Mouse (Mus musculus): Measurements from ENCODE around the gene Psmd8.
"Not testable (repeated sequence)": the region's sequence is repeated elsewhere in the genome, so short reads cannot be mapped to it uniquely, and the experiment has no call there.

The Psmd8 gene

DNA sequence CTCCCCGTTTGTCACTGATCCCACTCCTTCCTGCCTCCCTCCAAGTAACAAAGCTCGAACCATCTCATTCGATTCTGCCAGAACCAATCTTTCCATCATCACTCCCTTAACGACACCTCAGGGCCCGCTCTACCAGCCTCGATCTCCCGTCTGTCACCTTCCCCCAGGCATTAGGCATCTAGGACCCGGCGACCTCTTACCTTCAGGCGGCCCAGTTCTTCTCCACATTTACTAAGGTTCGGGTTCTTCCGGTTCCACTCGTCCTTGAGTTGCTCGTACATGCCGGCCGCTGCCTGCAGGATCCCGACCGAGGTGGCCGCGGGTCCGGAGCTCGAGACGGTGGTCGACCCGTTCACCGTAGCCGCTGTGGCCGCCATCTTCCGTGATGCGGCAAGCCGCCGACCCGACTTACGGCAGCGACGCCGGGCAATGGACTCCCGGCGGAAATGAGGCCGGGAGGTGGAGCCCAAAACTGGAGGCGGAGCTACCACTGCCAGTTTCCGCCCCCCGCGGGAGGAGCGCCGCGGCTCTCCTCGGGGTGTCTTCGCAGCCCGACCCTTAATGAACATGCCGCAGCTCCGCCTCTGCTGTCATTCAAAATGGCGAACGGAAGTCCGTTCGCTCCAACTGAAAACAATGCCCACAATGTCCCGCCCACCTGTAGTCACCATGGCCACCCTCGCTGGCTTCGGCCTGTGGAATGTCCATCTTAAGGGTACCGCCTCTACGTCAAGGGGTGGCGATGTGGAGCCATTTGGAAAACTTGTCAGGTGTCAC, at the start of gene Psmd8:
Gene Psmd8, minus strand, starts transcription at position 625 of the 777 bp plus-strand sequence.
- peak; percentile 95 for DNase-seq (ENCODE audit: low spot score)

DNA sequence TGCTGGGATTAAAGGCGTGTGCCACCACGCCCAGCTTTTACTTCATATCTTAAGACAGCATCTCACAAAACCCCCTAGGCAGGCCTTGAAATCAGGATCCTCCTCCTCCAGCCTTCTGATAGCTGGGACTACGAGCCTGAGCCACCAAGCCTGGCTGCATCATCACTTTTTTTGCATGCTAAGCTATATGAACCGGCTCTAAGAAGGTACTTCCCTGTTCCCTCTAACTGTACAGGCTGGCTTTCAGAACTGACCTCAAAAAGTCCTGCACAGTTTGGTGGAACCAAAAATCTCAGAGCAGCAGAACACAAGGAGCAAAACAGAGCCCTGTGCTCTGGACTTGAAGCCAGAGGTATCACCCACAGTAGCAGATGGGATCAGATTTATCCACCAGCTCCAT, 47.7 kb upstream of the Psmd8 start:
- no peak for DNase-seq (ENCODE audit: low spot score)

DNA sequence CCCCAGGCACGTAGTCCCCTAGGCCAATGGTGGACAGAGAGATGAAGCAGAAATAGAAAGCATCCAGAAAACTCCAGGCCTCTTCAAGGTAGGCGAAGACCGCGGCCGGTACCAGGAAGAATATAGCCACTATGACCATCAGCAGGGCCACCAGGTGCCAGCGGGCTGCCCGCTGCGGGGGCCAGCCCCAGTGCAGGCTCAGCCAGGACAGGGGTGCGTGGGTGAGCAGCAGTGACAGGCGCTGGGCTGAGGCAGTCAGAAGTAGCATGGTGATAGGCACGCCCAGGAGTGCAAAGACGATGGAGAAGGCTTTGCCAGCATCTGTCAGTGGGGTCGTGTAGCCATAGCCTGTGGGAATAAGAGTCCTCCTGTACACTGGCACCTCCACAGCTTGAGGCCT, 45.0 kb upstream of the Psmd8 start:
- DNase-seq (ENCODE audit: low spot score) = no peak

DNA sequence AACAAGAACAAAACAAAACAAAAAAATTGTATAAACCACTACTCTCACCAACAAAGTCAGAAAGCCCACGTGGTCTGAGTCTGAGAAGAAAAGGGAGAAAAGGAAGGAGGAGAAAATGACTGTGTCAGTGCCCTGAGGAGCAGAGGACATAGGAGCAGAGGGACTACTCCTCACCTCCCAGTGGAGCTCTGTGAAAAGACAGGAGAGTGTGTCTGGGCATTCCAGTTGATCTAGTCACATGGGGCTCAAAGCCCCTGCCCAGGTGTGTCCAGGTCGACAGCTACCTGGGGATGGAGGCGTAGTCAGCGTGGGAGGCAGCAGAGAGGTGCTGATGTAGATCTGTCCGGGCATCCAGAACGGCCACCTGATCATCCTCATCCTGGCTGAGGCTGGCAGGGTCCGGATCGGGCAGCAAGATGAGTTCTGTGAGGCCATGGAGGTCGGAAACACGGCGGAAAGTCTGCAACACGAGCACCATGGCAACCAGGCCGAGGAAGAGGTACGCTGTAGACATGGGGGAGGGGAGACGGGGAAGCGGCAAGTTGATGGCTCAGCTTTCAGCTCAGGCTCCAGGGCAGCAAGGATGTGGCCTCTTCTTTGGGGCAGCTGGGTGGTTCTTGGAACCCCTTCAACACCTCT, 44.4 kb upstream of the Psmd8 start:
- DNase-seq (ENCODE audit: low spot score) = no peak

DNA sequence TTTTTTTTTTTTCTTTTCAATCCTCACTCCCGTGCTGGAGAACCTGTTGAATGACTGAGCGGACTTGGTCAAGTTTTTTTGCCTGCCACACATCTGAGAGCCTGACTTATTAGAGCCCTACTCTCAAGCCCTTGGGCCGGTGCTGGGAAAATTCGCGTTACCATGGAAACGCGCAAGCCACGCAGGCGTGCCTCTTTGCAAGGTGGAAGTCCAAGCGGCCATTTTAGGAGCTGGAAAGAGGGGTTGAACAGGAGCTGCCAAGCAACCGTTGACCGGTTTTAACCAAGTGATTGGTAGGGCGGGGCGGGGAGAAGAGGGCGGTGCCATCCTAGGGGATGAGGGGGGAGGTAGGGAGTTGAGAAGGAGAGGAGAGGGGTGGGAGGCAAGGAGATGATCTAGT, 34.3 kb upstream of the Psmd8 start:
- DNase-seq (ENCODE audit: low spot score) = no peak

DNA sequence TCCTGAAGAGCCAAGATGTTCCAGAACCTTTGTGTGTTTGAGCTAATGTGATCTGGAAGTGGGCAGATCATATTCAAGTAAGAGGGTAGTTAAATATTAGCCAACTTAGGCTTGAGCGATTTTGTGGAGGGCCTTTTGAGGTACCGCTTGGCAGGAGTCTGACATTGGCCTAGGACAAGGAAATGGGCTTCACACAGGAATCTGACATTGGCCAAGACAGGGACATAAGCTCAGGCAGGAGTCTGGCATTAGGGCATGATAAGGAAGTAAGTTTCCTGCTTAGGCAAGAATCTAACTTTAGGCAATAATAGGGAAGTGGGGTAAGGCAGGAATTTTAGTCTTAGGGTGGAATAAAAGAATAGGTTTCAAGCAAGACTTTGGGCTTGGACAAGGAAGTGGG, 33.7 kb upstream of the Psmd8 start:
- DNase-seq (ENCODE audit: low spot score) = no peak

DNA sequence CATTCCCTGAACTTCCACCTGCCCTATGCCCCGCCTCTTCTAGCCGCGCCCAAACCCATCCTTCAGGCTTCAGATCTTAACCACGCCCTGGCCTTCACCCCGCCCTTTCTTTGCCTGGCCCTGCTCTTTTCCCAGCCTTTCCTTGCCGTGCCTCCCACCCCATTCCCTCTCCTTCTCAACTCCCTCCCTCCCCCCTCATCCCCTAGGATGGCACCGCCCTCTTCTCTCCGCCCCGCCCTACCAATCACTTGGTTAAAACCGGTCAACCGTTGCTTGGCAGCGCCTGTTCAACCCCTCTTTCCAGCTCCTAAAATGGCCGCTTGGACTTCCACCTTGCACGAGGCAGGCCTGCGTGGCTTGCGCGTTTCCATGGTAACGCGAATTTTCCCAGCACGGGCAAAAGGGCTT, 33.2 kb upstream of the Psmd8 start, which contains the start of gene Catsperg1:
Gene Catsperg1, minus strand, starts transcription at position 361 of the 408 bp plus-strand sequence.
- DNase-seq (ENCODE audit: low spot score) = no peak

DNA sequence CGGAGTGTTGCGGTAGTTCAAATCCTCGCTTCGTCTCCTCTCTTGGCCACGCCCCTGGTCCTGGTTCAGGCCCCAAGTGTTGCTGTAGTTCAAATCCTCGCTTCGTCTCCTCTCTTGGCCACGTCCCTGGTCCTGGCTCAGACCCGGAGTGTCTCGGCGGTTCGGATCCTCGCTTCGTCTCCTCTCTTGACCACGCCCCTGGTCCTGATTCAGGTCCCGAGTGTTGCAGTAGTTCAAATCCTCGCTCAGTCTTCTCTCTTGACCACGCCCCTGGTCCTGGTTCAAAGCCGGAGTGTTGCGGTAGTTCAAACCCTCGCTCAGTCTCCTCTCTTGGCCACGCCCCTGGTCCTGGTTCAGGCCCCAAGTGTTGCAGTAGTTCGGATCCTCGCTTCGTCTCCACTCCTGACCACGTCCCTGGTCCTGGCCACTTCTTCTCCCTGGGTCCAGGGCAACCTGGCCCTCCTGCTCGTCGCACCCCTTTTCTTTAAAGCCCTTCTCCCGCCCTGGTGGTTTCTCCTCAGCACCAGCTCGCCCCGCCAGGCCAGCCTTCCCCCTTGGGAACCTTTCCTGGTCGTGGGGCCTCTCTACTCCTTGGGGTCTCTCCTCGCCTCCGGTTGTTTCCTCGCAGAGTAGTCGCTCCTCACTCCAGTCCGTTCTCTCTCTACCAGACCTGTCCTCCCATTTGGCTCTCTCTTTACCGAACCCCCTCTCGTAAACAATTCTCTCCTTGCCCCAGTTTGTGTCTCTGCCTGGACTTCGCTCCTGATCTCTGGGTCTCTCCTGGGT, 32.5 kb upstream of the Psmd8 start:
- not testable (repeated sequence) for DNase-seq (ENCODE audit: low spot score)

DNA sequence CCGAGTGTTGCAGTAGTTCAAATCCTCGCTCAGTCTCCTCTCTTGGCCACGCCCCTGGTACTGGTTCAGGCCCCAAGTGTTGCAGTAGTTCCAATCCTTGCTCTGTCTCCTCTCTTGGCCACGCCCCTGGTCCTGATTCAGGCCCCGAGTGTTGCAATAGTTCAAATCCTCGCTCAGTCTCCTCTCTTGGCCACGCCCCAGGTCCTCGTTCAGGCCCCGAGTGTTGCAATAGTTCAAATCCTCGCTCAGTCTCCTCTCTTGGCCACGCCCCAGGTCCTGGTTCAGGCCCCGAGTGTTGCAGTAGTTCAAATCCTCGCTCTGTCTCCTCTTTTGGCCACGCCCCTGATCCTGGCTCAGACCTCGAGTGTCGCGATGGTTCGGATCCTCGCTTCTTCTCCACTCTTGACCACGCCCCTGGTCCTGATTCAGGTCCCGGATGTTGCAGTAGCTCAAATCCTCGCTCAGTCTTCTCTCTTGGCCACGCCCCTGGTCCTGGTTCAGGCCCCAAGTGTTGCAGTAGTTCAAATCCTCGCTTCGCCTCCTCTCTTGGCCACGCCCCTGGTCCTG, 31.8 kb upstream of the Psmd8 start:
- DNase-seq (ENCODE audit: low spot score) = no peak

DNA sequence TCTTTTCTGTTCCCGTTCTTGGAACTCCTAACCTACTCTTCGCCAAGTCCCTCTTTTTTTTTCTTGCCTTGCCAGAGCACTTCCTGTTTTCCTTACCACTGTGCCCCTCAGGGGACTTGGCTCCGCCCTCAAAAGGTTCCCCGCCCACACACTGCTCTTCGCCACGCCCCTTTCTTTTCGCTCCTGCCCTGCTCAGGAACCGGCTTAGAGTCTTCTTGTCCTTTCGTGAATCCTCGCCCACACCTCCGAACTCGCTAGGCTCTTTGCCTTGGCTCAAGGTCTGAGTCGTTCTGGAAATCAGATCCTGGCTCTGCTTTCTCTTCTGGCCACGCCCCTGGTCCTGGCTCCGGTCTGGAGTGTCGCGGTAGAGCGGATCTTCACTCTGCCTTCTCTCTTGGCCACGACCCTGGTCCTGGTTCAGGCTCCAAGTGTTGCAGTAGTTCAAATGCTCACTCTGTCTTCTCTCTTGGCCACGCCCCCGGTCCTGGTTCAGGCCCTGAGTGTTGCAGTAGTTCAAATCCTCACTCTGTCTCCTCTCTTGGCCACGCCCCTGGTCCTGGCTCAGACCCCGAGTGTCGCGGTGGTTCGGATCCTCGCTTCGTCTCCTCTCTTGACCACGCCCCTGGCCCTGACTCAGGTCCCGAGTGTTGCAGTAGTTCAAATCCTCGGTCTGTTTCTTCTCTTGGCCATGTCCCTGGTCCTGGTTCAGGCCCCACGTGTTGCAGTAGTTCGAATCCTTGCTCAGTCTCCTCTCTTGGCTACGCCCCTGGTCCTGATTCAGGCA, 31.1 kb upstream of the Psmd8 start:
- DNase-seq (ENCODE audit: low spot score) = peak; percentile 78

DNA sequence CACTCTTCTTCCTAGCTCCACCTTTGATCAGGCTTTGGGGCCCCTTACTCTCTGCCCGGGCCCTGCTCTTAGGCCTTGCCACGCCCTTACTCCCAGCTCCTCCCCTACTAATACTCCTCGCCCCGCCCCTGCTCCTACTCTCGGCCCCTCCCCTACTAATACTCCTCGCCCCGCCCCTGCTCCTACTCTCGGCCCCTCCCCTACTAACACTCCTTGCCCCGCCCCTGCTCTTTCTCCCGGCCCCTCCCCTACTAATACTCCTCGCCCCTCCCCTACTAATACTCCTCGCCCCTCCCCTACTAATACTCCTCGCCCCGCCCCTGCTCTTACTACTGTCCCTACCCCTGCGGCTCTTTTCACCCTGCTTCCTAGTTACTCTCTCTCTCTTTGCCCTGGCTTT, 30.5 kb upstream of the Psmd8 start:
- not testable (repeated sequence) for DNase-seq (ENCODE audit: low spot score)

DNA sequence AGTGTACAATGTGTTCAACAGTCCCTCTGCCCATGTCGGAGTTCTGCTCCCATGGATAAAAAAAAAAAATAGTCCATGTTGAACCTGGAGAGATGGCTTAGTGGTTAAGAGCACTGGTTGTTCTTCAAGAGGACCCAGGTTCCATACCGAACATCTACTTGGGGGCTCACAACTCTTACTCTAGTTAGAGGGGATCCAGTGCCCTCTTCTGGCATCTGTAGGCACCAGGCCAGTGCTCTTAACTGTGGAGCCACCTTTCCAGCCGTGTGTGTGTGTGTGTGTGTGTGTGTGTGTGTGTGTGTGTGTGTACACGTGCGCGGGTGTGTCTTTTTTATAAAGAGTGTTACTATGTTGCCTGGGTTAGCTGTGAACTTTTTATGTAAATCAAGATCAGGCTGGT, 22.1 kb upstream of the Psmd8 start:
- DNase-seq (ENCODE audit: low spot score) = no peak

DNA sequence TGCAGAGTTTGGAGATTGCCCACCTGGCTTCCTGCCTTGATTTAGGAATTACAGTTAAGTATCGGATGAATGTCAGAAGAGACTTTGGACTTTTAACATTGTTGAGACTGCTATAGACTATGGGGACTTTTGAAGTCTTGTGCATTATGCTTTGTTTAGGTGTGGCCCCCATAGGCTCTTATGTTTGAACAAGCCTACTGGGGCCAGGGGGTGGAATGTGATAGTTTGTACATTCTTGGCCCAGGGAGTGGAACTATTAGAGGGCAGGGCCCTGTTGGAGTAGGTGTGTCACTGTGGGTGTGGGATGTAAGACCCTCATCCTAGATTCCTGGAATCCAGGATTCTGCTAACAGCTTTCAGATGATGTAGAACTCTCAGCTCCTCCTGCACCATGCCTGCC, 13.7 kb upstream of the Psmd8 start:
- not testable (repeated sequence) for DNase-seq (ENCODE audit: low spot score)

DNA sequence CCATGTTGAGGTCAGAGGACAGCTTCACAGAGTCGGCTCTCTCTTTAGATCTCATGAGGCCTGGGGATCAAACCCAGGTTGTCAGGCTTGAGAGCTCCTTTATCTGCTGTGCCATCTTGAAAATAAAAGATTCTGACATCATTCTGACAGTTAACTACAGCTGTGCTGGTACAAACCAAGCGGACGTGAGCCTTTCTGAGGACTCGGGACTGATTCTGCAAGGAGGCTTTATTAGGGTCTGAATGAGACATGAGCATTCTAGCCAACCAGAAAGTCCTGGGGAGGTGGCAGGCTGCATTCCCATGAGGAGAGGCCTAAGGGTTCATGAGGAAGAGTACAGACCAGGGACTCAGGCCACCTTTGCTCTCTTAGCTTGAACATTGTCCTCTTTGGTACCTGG, 822 bp upstream of the Psmd8 start:
- DNase-seq (ENCODE audit: low spot score) = not testable (repeated sequence)

DNA sequence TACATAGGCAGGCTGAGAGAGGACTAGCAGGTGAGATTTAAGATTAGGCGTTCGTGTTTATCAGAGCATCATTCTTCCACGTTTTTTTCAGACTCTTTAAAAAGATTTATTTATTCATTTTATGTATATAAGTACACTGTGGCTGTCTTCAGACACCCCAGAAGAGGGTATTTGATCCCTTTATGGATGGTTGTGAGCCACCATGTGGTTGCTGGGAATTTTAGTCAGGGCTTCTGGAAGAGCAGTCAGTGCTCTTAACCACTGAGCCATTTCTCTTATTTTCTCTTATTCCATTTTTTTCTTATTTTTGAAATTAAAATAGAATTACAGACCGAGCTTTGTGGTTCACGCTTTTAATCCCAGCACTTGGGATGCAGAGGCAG, 344 bp upstream of the Psmd8 start:
- DNase-seq (ENCODE audit: low spot score) = no peak

DNA sequence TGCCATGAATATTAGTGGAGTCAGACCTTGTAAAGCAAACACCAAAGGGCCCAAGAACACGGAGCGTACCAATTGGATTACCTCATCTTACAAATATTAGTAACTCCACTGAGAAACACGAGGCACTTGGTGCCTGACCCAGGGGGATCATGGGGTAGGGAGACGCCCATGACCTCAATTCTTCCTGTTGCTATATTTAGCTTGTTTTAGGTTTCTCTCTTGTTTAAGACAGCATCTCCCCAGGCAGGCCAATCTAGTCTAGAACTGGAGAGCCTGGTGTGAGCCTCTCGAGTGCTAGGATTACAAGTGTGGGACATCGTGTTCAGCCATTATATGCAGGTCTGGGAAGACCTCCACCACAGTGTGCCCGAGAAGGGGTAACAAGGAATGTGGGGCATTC, 1.2 kb downstream of the Psmd8 start:
- DNase-seq (ENCODE audit: low spot score) = peak; percentile 19

DNA sequence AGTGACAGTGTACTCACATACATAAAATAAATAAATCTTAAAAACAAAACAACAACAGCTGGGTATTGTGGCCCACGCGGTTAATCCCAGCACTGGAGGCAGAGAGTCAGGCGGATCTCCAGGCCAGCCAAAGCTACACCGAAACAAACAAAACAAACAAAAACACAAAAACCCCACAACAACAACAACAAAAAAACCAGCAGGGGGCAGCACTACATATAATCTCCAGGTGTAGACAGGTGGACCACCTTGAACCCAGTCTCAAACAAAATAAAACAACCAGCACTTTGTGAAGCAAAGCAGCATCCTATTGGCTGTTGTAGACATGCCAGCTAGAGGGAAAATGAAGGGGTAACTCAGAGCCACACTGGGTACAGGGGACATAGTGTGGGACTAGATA, 2.4 kb downstream of the Psmd8 start:
- peak; percentile 12 for DNase-seq (ENCODE audit: low spot score)

DNA sequence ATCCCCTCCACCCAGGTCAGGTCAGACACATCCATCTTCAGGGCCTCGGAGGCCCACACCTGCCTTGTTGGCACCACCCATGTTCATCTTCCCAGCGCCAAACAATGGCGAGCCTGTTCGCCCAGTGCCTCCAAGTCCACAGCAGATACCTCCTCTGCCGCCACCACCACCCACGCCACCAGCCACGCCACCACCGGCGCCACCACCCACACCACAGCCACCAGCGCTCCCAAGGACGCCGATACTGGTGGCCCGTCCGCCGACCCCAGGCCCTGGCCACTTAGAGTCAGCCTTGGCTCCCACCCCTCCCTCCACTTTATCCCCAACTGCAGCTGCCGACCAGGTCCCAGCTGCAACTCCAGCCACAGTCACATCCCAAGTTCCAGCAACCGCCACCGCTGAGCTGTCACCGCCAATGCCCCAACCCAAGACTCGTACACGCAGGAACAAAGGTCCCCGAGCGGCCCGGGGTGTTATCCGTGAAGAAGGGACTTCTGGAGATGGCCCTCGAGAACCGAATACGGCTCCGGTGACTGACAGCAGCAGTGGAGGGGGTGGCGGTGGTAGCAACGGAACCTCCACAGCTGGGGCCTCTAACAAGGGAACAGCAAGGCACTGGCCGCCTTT, 8.0 kb downstream of the Psmd8 start:
- no peak for DNase-seq (ENCODE audit: low spot score)

DNA sequence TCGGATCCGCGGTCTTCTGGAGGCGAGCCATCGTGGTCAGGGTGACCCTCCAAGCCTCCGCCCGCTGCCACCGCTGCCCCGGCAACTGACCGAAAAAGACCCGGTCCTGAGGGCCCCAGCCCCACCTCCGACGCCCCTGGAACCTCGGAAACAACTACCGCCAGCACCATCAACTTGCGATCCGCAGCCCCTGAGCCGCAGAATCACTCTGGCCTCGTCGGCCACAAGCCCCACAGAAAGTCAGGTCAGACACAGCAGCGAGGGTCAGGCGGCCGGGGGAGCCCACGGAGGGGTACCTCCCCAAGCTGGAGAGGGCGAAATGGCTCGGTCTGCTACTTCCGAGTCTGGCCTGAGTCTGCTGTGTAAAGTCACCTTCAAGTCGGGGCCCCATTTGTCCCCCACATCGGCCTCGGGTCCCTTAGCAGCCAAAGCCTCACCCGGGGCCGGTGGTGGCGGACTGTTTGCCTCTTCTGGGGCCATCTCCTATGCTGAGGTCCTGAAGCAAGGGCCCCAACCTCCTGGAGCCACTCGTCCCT, 8.9 kb downstream of the Psmd8 start:
- no peak for DNase-seq (ENCODE audit: low spot score)

DNA sequence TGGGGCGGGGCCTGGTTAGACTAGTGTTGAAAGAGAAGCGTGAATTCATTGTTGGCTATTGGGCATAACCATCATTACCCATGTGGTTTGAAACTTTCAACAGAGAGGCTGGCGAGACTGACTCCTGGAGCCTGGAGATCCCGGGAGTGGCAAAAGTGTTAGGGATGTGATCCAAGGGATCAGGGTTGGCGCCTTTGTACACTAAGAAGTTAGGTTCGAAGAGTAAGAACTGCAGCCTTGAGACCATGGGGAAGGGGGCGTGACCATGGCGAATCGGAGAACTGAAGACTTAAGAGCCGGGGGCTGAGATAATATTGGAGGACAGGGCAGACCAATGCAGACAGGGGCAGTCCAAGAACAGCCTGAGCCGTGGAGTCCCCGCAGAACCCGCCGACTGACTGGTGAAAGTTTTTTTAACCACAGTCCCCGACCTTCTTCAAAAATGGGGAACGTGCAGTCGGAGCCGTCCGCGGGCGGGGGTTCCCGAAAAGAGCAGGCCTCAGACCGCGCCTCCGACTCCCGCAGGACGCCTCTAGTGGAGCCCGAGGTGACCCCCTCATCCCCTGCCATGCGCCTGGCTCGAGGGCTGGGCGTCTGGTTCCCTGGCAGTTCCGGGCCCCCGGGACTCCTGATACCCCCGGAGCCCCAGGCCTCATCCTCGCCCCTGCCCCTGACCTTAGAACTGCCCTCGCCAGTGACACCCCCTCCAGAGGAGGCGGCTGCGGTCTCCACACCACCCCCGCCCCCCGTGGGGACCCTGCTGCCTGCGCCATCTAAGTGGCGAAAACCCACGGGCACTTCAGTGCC, 9.5 kb downstream of the Psmd8 start:
- no peak for DNase-seq (ENCODE audit: low spot score)

Data from adipocyte (in vitro differentiated cells).